Mouse (Mus musculus): ENCODE data around the gene Cct6b. TPM values are rescaled to one million over a fixed set of nuclear protein-coding genes. Genes with fewer than 3 reads are reported as not detected.

The Cct6b gene
- polyA plus RNA-seq (2014; fragmentation: Nextera tagmentation; extraction: Ambion mirVana) = 0.11 and 0.26 TPM in 2 replicates

GRCm38 (mm10) chr11:82763742-82764437, at the start of gene Cct6b, which contains the start of gene Zfp830:
Cct6b (minus strand) TSS chr11:82764321.
Zfp830 (plus strand) TSS chr11:82764345.
- ATAC-seq (replicated peaks; ENCODE audit: insufficient number of reproducible peaks, low FRiP score, low TSS enrichment, low read depth) = peak; percentile 98
- peak within 1 kb of the TSS; percentile 76 for H3K4me3 ChIP-seq (ENCODE audit: low read depth, low read length)
- no peaks in the 10 kb centered on the region for H3K36me3 ChIP-seq (replicated peaks; ENCODE audit: control insufficient read depth, insufficient read depth, low read depth, low read length)
- H3K9ac ChIP-seq (replicated peaks; ENCODE audit: low read length) = peak within 1 kb of the TSS; percentile 89
- H3K27ac ChIP-seq (replicated peaks; ENCODE audit: low read depth, low read length) = peak within 1 kb of the TSS; percentile 72
- under 1% methylated on average over 43 of the region's 44 CpGs for WGBS
- H3K9me3 ChIP-seq (replicated peaks; ENCODE audit: control insufficient read depth, low read length) = no peaks in the 10 kb centered on the region
- peak; percentile 98 for DNase-seq (ENCODE audit: low spot score)
- H3K4me1 ChIP-seq (ENCODE audit: control insufficient read depth, insufficient read depth, low read length) = no peaks in the 10 kb centered on the region
- no peaks in the 10 kb centered on the region for H3K27me3 ChIP-seq (ENCODE audit: control insufficient read depth, insufficient read depth, low read length)
- H3K4me2 ChIP-seq (ENCODE audit: low read depth, low read length) = peak within 1 kb of the TSS; percentile 72

GRCm38 (mm10) chr11:82808485-82808884, 44.4 kb upstream of the Cct6b start:
- Histone ChIP-seq H3K9me3 (replicated peaks; ENCODE audit: control insufficient read depth, low read length) (no peaks in the 10 kb centered on the region), H3K27me3 (ENCODE audit: control insufficient read depth, insufficient read depth, low read length) (no peaks in the 10 kb centered on the region), H3K4me3 (ENCODE audit: low read depth, low read length) (no peak overlapping the region), H3K4me1 (ENCODE audit: control insufficient read depth, insufficient read depth, low read length) (no peaks in the 10 kb centered on the region), H3K4me2 (ENCODE audit: low read depth, low read length) (no peak overlapping the region), H3K27ac (replicated peaks; ENCODE audit: low read depth, low read length) (no peak overlapping the region), H3K9ac (replicated peaks; ENCODE audit: low read length) (no peak overlapping the region), H3K36me3 (replicated peaks; ENCODE audit: control insufficient read depth, insufficient read depth, low read depth, low read length) (no peaks in the 10 kb centered on the region; the same call in 1 of the 2 replicates)
- WGBS = 85% methylated on average over 5 of the region's 5 CpGs
- ATAC-seq (replicated peaks; ENCODE audit: insufficient number of reproducible peaks, low FRiP score, low TSS enrichment, low read depth) (no peak), DNase-seq (ENCODE audit: low spot score) (no peak)

GRCm38 (mm10) chr11:82807370-82807769, 43.2 kb upstream of the Cct6b start:
- WGBS = 76% methylated on average over 3 of the region's 3 CpGs
- H3K9ac ChIP-seq (replicated peaks; ENCODE audit: low read length) = no peak overlapping the region
- H3K36me3 ChIP-seq (replicated peaks; ENCODE audit: control insufficient read depth, insufficient read depth, low read depth, low read length) = peaks cover 5% of the 10 kb centered on the region
- H3K27me3 ChIP-seq (ENCODE audit: control insufficient read depth, insufficient read depth, low read length) = no peaks in the 10 kb centered on the region
- H3K9me3 ChIP-seq (replicated peaks; ENCODE audit: control insufficient read depth, low read length) = no peaks in the 10 kb centered on the region
- H3K4me2 ChIP-seq (ENCODE audit: low read depth, low read length) = no peak overlapping the region
- H3K27ac ChIP-seq (replicated peaks; ENCODE audit: low read depth, low read length) = no peak overlapping the region
- no peak overlapping the region for H3K4me3 ChIP-seq (ENCODE audit: low read depth, low read length)
- H3K4me1 ChIP-seq (ENCODE audit: control insufficient read depth, insufficient read depth, low read length) = no peaks in the 10 kb centered on the region
- no peak for DNase-seq (ENCODE audit: low spot score)
- no peak for ATAC-seq (replicated peaks; ENCODE audit: insufficient number of reproducible peaks, low FRiP score, low TSS enrichment, low read depth)

- Histone ChIP-seq H3K27ac (replicated peaks; ENCODE audit: low read depth, low read length) (no peak overlapping the region), H3K4me1 (ENCODE audit: control insufficient read depth, insufficient read depth, low read length) (no peaks in the 10 kb centered on the region), H3K36me3 (replicated peaks; ENCODE audit: control insufficient read depth, insufficient read depth, low read depth, low read length) (peaks cover 7% of the 10 kb centered on the region), H3K4me3 (ENCODE audit: low read depth, low read length) (no peak overlapping the region), H3K4me2 (ENCODE audit: low read depth, low read length) (no peak overlapping the region), H3K9me3 (replicated peaks; ENCODE audit: control insufficient read depth, low read length) (no peaks in the 10 kb centered on the region), H3K27me3 (ENCODE audit: control insufficient read depth, insufficient read depth, low read length) (no peaks in the 10 kb centered on the region), H3K9ac (replicated peaks; ENCODE audit: low read length) (no peak overlapping the region)
- ATAC-seq (replicated peaks; ENCODE audit: insufficient number of reproducible peaks, low FRiP score, low TSS enrichment, low read depth) (no peak), DNase-seq (ENCODE audit: low spot score) (no peak)
- WGBS = 84% methylated on average over 3 of the region's 3 CpGs
Observed at GRCm38 (mm10) chr11:82806656-82807055, 42.5 kb upstream of the Cct6b start.

- 95% methylated on average over 11 of the region's 11 CpGs for WGBS
- no peaks in the 10 kb centered on the region for H3K27me3 ChIP-seq (ENCODE audit: control insufficient read depth, insufficient read depth, low read length)
- H3K9ac ChIP-seq (replicated peaks; ENCODE audit: low read length) = no peak overlapping the region
- no peak overlapping the region for H3K27ac ChIP-seq (replicated peaks; ENCODE audit: low read depth, low read length)
- no peaks in the 10 kb centered on the region; the same call in 1 of the 2 replicates for H3K4me1 ChIP-seq (ENCODE audit: control insufficient read depth, insufficient read depth, low read length)
- DNase-seq (ENCODE audit: low spot score) (no peak), ATAC-seq (replicated peaks; ENCODE audit: insufficient number of reproducible peaks, low FRiP score, low TSS enrichment, low read depth) (no peak)
- no peaks in the 10 kb centered on the region for H3K9me3 ChIP-seq (replicated peaks; ENCODE audit: control insufficient read depth, low read length)
- no peak overlapping the region for H3K4me2 ChIP-seq (ENCODE audit: low read depth, low read length)
- H3K36me3 ChIP-seq (replicated peaks; ENCODE audit: control insufficient read depth, insufficient read depth, low read depth, low read length) = no peaks in the 10 kb centered on the region
- no peak overlapping the region for H3K4me3 ChIP-seq (ENCODE audit: low read depth, low read length)
Observed at GRCm38 (mm10) chr11:82783453-82783852, 19.3 kb upstream of the Cct6b start.

- Histone ChIP-seq H3K27me3 (ENCODE audit: control insufficient read depth, insufficient read depth, low read length) (no peaks in the 10 kb centered on the region), H3K36me3 (replicated peaks; ENCODE audit: control insufficient read depth, insufficient read depth, low read depth, low read length) (no peaks in the 10 kb centered on the region), H3K9me3 (replicated peaks; ENCODE audit: control insufficient read depth, low read length) (no peaks in the 10 kb centered on the region), H3K9ac (replicated peaks; ENCODE audit: low read length) (peak overlapping the region; percentile 94), H3K4me3 (ENCODE audit: low read depth, low read length) (peak overlapping the region; percentile 90), H3K27ac (replicated peaks; ENCODE audit: low read depth, low read length) (no peak overlapping the region), H3K4me2 (ENCODE audit: low read depth, low read length) (peak overlapping the region; percentile 46), H3K4me1 (ENCODE audit: control insufficient read depth, insufficient read depth, low read length) (no peaks in the 10 kb centered on the region; the same call in 1 of the 2 replicates)
- 47% methylated on average over 6 of the region's 6 CpGs for WGBS
- ATAC-seq (replicated peaks; ENCODE audit: insufficient number of reproducible peaks, low FRiP score, low TSS enrichment, low read depth) (no peak), DNase-seq (ENCODE audit: low spot score) (no peak)
Observed at GRCm38 (mm10) chr11:82782197-82782596, 18.1 kb upstream of the Cct6b start.

- H3K36me3 ChIP-seq (replicated peaks; ENCODE audit: control insufficient read depth, insufficient read depth, low read depth, low read length) = no peaks in the 10 kb centered on the region
- H3K4me3 ChIP-seq (ENCODE audit: low read depth, low read length) = peak within 1 kb of the TSS; percentile 90
- ATAC-seq (replicated peaks; ENCODE audit: insufficient number of reproducible peaks, low FRiP score, low TSS enrichment, low read depth) = peak; percentile 93
- H3K9me3 ChIP-seq (replicated peaks; ENCODE audit: control insufficient read depth, low read length) = no peaks in the 10 kb centered on the region
- no peaks in the 10 kb centered on the region for H3K27me3 ChIP-seq (ENCODE audit: control insufficient read depth, insufficient read depth, low read length)
- DNase-seq (ENCODE audit: low spot score) = peak; percentile 96
- no peaks in the 10 kb centered on the region; the same call in 1 of the 2 replicates for H3K4me1 ChIP-seq (ENCODE audit: control insufficient read depth, insufficient read depth, low read length)
- H3K9ac ChIP-seq (replicated peaks; ENCODE audit: low read length) = peak within 1 kb of the TSS; percentile 94
- H3K4me2 ChIP-seq (ENCODE audit: low read depth, low read length) = peak within 1 kb of the TSS; percentile 55
- WGBS = under 1% methylated on average over 87 of the region's 90 CpGs
- H3K27ac ChIP-seq (replicated peaks; ENCODE audit: low read depth, low read length) = peak within 1 kb of the TSS; percentile 94
Observed at GRCm38 (mm10) chr11:82780983-82781903, 17.1 kb upstream of the Cct6b start, which contains the start of gene Lig3. Lig3 (plus strand) TSS chr11:82781108.
